Mouse (Mus musculus) kidney, embryonic 16.5 days (tissue): Measurements from ENCODE around the gene Msi2. TPM values are rescaled to one million over a fixed set of nuclear protein-coding genes. Genes with fewer than 3 reads are reported as not detected.
A peak's percentile ranks its signal among the peaks of the same experiment; 100 is the strongest.

ENCODE experiments used
- ATAC-seq: fragments of 200-750 bp; cut with Nextera tagmentation; 2 replicates; pipeline ENCODE4 v1.8.0; 2017; ENCODE audit warnings: moderate TSS enrichment; ENCODE audit not compliant: low FRiP score, low TSS enrichment
- H3K27ac ChIP-seq: fragments of 300-500 bp; sonication (generic); 2 replicates; pipeline ENCODE4 v1.5.1; 2014; ENCODE audit warnings: low read length
- H3K27me3 ChIP-seq: fragments of 300-500 bp; sonication (generic); 2 replicates; pipeline ENCODE4 v1.6.1; 2014; ENCODE audit warnings: low read length, control low read depth, mixed read lengths; ENCODE audit not compliant: insufficient read depth
- H3K36me3 ChIP-seq: fragments of 300-500 bp; sonication (generic); 2 replicates; pipeline ENCODE4 v1.6.1; 2014; ENCODE audit warnings: low read length, control low read depth, mixed read lengths; ENCODE audit not compliant: insufficient read depth
- H3K4me1 ChIP-seq: fragments of 300-500 bp; sonication (generic); 2 replicates; pipeline ENCODE4 v1.6.1; 2014; ENCODE audit warnings: low read length, control low read depth, mixed read lengths; ENCODE audit not compliant: insufficient read depth
- H3K4me2 ChIP-seq: fragments of 300-500 bp; sonication (generic); replicated peaks from 2 replicates; pipeline ENCODE4 v1.6.1; 2014; ENCODE audit warnings: low read depth, low read length
- H3K4me3 ChIP-seq: fragments of 300-500 bp; sonication (generic); 2 replicates; pipeline ENCODE4 v1.5.1; 2014; ENCODE audit warnings: mild to moderate bottlenecking, low read length
- H3K9ac ChIP-seq: fragments of 300-500 bp; sonication (generic); replicated peaks from 2 replicates; pipeline ENCODE4 v1.6.1; 2014; ENCODE audit warnings: low read length
- H3K9me3 ChIP-seq: fragments of 300-500 bp; sonication (generic); 2 replicates; pipeline ENCODE4 v1.6.1; 2016; ENCODE audit warnings: low read length, control low read depth
- WGBS: fragments of 180-500 bp; shearing (Covaris S2); extraction: QIAGEN DNeasy Blood & Tissue Kit; methylation state at CpG from one replicate; pipeline ENCODE4 v1.1.7; 2014; 5-methylcytosine and 5-hydroxymethylcytosine counted together
- polyA plus RNA-seq: library from polyadenylated mRNA; unstranded; fragments of >200 nt; fragmentation: Nextera tagmentation; extraction: Ambion mirVana; gene quantifications from 2 replicates; pipeline ENCODE4 v1.2.1, GENCODE M21; 2015

Msi2 gene
- polyA plus RNA-seq, 1 experiment from 2014 or later: 24.3 TPM

- 15% methylated on average over 12 of the region's 12 CpGs for WGBS
Measured at GRCm38 (mm10) chr11:88471981-88472647, 246.2 kb downstream of the Msi2 start.

GRCm38 (mm10) chr11:88470599-88470998 lies 247.7 kb downstream of the Msi2 start:
- peak; percentile 13; the same call in 1 of the 2 replicates for ATAC-seq
- peaks cover 54% of the 10 kb centered on the region for H3K4me1 ChIP-seq
- H3K4me2 ChIP-seq: no peak overlapping the region
- H3K4me3 ChIP-seq: no peak overlapping the region
- no peaks in the 10 kb centered on the region for H3K9me3 ChIP-seq
- no peaks in the 10 kb centered on the region for H3K27me3 ChIP-seq
- H3K36me3 ChIP-seq: no peaks in the 10 kb centered on the region
- no peak overlapping the region for H3K9ac ChIP-seq
- H3K27ac ChIP-seq: peak overlapping the region; percentile 61

More at GRCm38 (mm10) chr11:88471981-88472647, 246.2 kb downstream of the Msi2 start:
- Histone ChIP-seq H3K27ac (peak overlapping the region; percentile 61), H3K27me3 (no peaks in the 10 kb centered on the region), H3K9ac (peak overlapping the region; percentile 39), H3K4me1 (peaks cover 57% of the 10 kb centered on the region), H3K36me3 (no peaks in the 10 kb centered on the region), H3K9me3 (no peaks in the 10 kb centered on the region), H3K4me3 (no peak overlapping the region), H3K4me2 (no peak overlapping the region)
- peak; percentile 57 for ATAC-seq

GRCm38 (mm10) chr11:88468996-88469395 lies 249.3 kb downstream of the Msi2 start:
- H3K9ac ChIP-seq: no peak overlapping the region
- no peak for ATAC-seq
- H3K27ac ChIP-seq: no peak overlapping the region
- no peak overlapping the region for H3K4me2 ChIP-seq
- H3K4me1 ChIP-seq: peaks cover 57% of the 10 kb centered on the region
- no peaks in the 10 kb centered on the region for H3K36me3 ChIP-seq
- H3K4me3 ChIP-seq: no peak overlapping the region
- H3K9me3 ChIP-seq: no peaks in the 10 kb centered on the region
- no peaks in the 10 kb centered on the region for H3K27me3 ChIP-seq

GRCm38 (mm10) chr11:88467498-88468245 lies 250.6 kb downstream of the Msi2 start:
- no peak overlapping the region for H3K9ac ChIP-seq
- WGBS: 23% methylated on average over 18 of the region's 18 CpGs
- no peaks in the 10 kb centered on the region for H3K27me3 ChIP-seq
- 0 out of 2 replicates have a peak, but pooled peaks cover 3% of the 10 kb centered on the region for H3K36me3 ChIP-seq
- H3K4me2 ChIP-seq: peak overlapping the region; percentile 8; the same call in 1 of the 2 replicates
- peak overlapping the region; percentile 75 for H3K27ac ChIP-seq
- H3K4me1 ChIP-seq: peaks cover 52% of the 10 kb centered on the region
- H3K4me3 ChIP-seq: no peak overlapping the region
- H3K9me3 ChIP-seq: no peaks in the 10 kb centered on the region
- ATAC-seq: 0 out of 2 replicates have a peak, but pooled peaks have one; percentile 21

DNA sequence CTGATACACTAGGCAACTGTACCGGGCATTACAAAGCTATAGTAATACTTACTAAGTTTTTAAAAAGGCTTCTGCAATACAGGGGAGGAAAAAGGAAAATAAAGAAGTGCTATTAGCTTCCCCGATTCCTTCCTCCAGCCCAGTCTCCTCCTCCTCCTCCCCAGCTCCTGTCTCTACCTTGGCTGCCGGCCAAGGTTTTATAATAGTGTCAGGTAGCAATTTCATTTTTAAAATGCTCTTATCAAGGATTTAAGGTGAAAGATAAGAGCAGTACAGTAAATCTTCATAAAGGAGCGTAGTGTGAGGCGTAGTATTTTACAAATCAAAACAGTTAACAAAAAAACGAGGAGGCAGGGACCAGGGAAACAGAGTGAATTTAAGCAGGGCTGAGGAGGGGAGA lies 254.4 kb downstream of the Msi2 start:
- H3K27me3 ChIP-seq: no peaks in the 10 kb centered on the region
- no peak overlapping the region for H3K27ac ChIP-seq
- no peak overlapping the region for H3K9ac ChIP-seq
- 49% methylated on average over 6 of the region's 6 CpGs for WGBS
- 0 out of 2 replicates have a peak, but pooled peaks cover 3% of the 10 kb centered on the region for H3K36me3 ChIP-seq
- H3K4me1 ChIP-seq: peaks cover 55% of the 10 kb centered on the region
- H3K4me2 ChIP-seq: no peak overlapping the region
- H3K4me3 ChIP-seq: no peak overlapping the region
- ATAC-seq: no peak
- no peaks in the 10 kb centered on the region for H3K9me3 ChIP-seq

- Histone ChIP-seq H3K9me3 (no peaks in the 10 kb centered on the region), H3K27ac (0 out of 2 replicates have a peak overlapping the region, but pooled peaks have one; percentile 26), H3K27me3 (no peaks in the 10 kb centered on the region), H3K36me3 (0 out of 2 replicates have a peak, but pooled peaks cover 3% of the 10 kb centered on the region), H3K4me1 (peaks cover 58% of the 10 kb centered on the region), H3K9ac (no peak overlapping the region), H3K4me3 (no peak overlapping the region), H3K4me2 (no peak overlapping the region)
- no peak for ATAC-seq
- WGBS: 93% methylated on average over 8 of the region's 8 CpGs
Measured at GRCm38 (mm10) chr11:88462789-88463188, 255.5 kb downstream of the Msi2 start.

GRCm38 (mm10) chr11:88461601-88462000 lies 256.7 kb downstream of the Msi2 start:
- Histone ChIP-seq H3K9me3 (no peaks in the 10 kb centered on the region), H3K27me3 (no peaks in the 10 kb centered on the region), H3K4me2 (no peak overlapping the region), H3K4me1 (peaks cover 64% of the 10 kb centered on the region), H3K9ac (no peak overlapping the region), H3K36me3 (0 out of 2 replicates have a peak, but pooled peaks cover 3% of the 10 kb centered on the region), H3K27ac (peak overlapping the region; percentile 94), H3K4me3 (no peak overlapping the region)
- no peak for ATAC-seq
- 82% methylated on average over 4 of the region's 4 CpGs for WGBS

DNA sequence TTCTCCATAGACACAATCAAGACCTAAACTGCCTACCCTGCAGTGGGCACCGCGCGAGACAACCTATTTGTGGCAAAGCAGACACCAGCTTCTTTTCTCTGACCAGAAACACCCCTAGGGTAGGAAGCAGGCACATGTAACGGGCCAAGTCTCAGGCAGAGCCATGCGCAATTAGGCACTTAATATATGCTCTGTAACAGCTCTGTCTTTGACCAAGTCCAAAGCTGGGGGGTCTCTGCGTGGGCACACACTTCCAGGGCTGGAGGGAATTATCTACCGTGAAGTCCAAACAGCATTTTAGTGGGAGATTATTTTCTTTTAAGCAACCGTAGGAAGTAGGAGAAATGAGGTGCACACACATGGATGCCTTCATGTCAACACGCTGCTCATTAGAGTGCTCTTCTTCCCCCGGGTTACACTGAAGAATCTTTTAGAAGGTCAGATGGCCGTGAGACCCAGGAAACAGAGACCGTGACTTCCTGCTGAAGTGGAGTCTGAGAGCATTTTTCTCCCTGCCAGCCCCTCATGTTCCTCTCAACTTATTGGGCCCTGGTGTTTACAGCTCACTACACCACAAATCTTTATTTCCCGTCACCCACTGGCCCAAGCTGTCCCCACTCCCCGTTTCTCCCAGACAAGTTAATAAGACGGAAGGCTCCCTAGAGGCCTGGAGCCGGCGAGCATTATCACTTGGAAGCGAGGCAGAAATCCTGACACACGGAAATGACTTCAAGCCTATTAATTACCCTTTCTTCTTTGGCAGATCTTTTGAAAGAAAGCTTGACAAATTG lies 258.2 kb downstream of the Msi2 start:
- peaks cover 77% of the 10 kb centered on the region for H3K4me1 ChIP-seq
- H3K36me3 ChIP-seq: 0 out of 2 replicates have a peak, but pooled peaks cover 3% of the 10 kb centered on the region
- peak overlapping the region; percentile 28; the same call in 1 of the 2 replicates for H3K9ac ChIP-seq
- H3K27ac ChIP-seq: peak overlapping the region; percentile 94
- H3K4me2 ChIP-seq: peak overlapping the region; percentile 24; the same call in 1 of the 2 replicates
- no peaks in the 10 kb centered on the region for H3K27me3 ChIP-seq
- WGBS: 15% methylated on average over 19 of the region's 19 CpGs
- H3K9me3 ChIP-seq: no peaks in the 10 kb centered on the region
- peak; percentile 83 for ATAC-seq
- no peak overlapping the region for H3K4me3 ChIP-seq

- peaks cover 85% of the 10 kb centered on the region for H3K4me1 ChIP-seq
- no peaks in the 10 kb centered on the region for H3K9me3 ChIP-seq
- ATAC-seq: peak; percentile 53
- 42% methylated on average over 10 of the region's 10 CpGs for WGBS
- H3K4me2 ChIP-seq: no peak overlapping the region
- H3K9ac ChIP-seq: no peak overlapping the region
- H3K36me3 ChIP-seq: no peaks in the 10 kb centered on the region
- H3K27me3 ChIP-seq: no peaks in the 10 kb centered on the region
- H3K4me3 ChIP-seq: no peak overlapping the region
- H3K27ac ChIP-seq: peak overlapping the region; percentile 94
Measured at GRCm38 (mm10) chr11:88457241-88457738, 261.0 kb downstream of the Msi2 start.
